Mouse (Mus musculus) hindbrain, embryonic 11.5 days (tissue): Measurements from ENCODE around the gene Kat7. TPM values are rescaled to one million over a fixed set of nuclear protein-coding genes. Genes with fewer than 3 reads are reported as not detected.

Source experiments
- ATAC-seq: fragments of 200-750 bp; cut with Nextera tagmentation; 2 replicates; pipeline ENCODE4 v1.8.0; 2017; ENCODE audit warnings: mild to moderate bottlenecking, moderate TSS enrichment, moderate library complexity; ENCODE audit not compliant: low FRiP score
- DNase-seq: peaks from one replicate; pipeline ENCODE4 v3.0.0-alpha.2; 2015; ENCODE audit warnings: low spot score
- H3K27ac ChIP-seq: fragments of 300-500 bp; sonication (generic); 2 replicates; pipeline ENCODE4 v1.5.1; 2014; ENCODE audit warnings: mild to moderate bottlenecking, low read depth, low read length
- H3K27me3 ChIP-seq: fragments of 300-500 bp; sonication (generic); 2 replicates; pipeline ENCODE4 v1.6.1; 2014; ENCODE audit warnings: mild to moderate bottlenecking, low read length, moderate library complexity, mixed read lengths; ENCODE audit not compliant: control insufficient read depth, insufficient read depth
- H3K36me3 ChIP-seq: fragments of 300-500 bp; sonication (generic); 2 replicates; pipeline ENCODE4 v1.6.1; 2014; ENCODE audit warnings: mild to moderate bottlenecking, low read length, moderate library complexity, mixed read lengths; ENCODE audit not compliant: control insufficient read depth, insufficient read depth
- H3K4me1 ChIP-seq: fragments of 300-500 bp; sonication (generic); replicated peaks from 2 replicates; pipeline ENCODE4 v1.6.1; 2014; ENCODE audit warnings: low read length, mixed read lengths; ENCODE audit not compliant: control insufficient read depth, insufficient read depth
- H3K4me2 ChIP-seq: fragments of 300-500 bp; sonication (generic); replicated peaks from 2 replicates; pipeline ENCODE4 v1.6.1; 2014; ENCODE audit warnings: mild to moderate bottlenecking, low read depth, low read length
- H3K4me3 ChIP-seq: fragments of 300-500 bp; sonication (generic); 2 replicates; pipeline ENCODE4 v1.5.1; 2014; ENCODE audit warnings: low read depth, low read length
- H3K9ac ChIP-seq: fragments of 300-500 bp; sonication (generic); 2 replicates; pipeline ENCODE4 v1.6.1; 2014; ENCODE audit warnings: low read depth, low read length
- H3K9me3 ChIP-seq: fragments of 300-500 bp; sonication (generic); 2 replicates; pipeline ENCODE4 v1.6.1; 2016; ENCODE audit warnings: low read length; ENCODE audit not compliant: control insufficient read depth
- WGBS: fragments of 180-500 bp; shearing (Covaris S2); extraction: QIAGEN DNeasy Blood & Tissue Kit; methylation state at CpG from one replicate; pipeline ENCODE4 v1.1.7; 2014; 5-methylcytosine and 5-hydroxymethylcytosine counted together
- polyA plus RNA-seq: library from polyadenylated mRNA; unstranded; fragments of >200 nt; fragmentation: Nextera tagmentation; extraction: Ambion mirVana; gene quantifications from 2 replicates; pipeline ENCODE4 v1.2.1, GENCODE M21; 2014

Gene Kat7
- 63.8 and 79.7 TPM in 2 replicates for polyA plus RNA-seq

DNA sequence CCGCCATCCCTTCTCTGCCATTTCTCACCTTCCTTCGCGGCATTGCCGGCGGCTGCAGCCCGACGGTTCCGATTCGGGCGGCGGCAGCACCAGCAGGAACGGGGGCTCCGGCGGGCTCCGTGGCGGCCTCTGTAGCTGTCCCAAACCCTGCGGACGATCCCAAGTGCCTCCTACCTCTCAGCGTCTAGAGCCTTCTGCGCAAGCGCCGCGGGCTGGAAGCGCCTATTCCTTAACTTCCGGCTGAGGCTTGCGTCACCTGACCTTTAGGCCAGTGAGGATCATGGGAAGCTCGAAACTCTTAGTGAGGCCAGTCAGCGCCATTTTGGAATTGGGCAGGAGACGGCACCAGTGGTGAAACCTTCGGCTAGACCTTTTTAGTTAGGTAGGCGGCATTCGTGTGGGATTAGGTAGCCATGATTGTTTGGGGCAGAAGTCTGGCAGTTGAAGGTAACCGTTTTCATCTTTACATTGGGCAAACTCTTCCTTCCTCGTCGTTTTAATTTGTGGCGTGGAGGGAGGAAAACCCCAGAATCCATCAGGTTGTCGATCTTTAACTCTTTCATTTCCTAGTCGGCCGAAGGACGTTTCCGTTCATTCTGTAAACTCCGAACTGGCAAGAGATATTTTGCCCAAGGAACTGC, at the start of gene Kat7:
Gene Kat7 (minus strand): TSS at position 240 of the 641 bp plus-strand sequence.
- Histone ChIP-seq H3K4me3 (peak within 1 kb of the TSS; percentile 93), H3K27me3 (no peaks in the 10 kb centered on the region), H3K4me1 (no peaks in the 10 kb centered on the region; the same call in 1 of the 2 replicates), H3K9me3 (no peaks in the 10 kb centered on the region), H3K4me2 (peak within 1 kb of the TSS; percentile 81), H3K36me3 (no peaks in the 10 kb centered on the region), H3K9ac (peak within 1 kb of the TSS; percentile 96), H3K27ac (peak within 1 kb of the TSS; percentile 91)
- DNase-seq = peak; percentile 97
- ATAC-seq = peak; percentile 97
- under 1% methylated on average over 42 of the region's 42 CpGs for WGBS

DNA sequence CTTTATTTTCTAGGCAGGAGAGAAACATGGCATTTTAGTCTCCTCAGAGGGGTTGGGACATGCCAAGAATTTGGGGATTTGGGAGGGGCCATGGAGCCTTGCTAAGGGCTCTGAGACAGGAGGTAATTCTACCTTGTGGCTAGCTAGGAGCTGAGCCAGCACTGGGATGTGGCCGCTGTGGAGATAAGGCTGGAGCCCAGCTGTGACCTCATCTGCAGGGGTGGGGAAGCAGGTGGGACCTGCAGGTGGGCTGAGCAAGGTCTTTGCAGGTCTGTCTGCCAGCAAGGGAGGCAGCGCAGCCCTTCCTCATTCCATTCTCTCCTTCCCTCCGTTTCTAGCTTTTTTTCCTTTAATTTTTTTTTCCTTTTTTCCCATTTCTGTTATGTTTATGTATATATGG, 48.2 kb upstream of the Kat7 start:
- Histone ChIP-seq H3K4me1 (no peaks in the 10 kb centered on the region), H3K27me3 (no peaks in the 10 kb centered on the region), H3K4me3 (no peak overlapping the region), H3K9me3 (no peaks in the 10 kb centered on the region), H3K4me2 (no peak overlapping the region), H3K27ac (no peak overlapping the region), H3K9ac (no peak overlapping the region), H3K36me3 (no peaks in the 10 kb centered on the region)
- no peak for DNase-seq
- no peak for ATAC-seq
- 57% methylated on average over 3 of the region's 3 CpGs for WGBS

DNA sequence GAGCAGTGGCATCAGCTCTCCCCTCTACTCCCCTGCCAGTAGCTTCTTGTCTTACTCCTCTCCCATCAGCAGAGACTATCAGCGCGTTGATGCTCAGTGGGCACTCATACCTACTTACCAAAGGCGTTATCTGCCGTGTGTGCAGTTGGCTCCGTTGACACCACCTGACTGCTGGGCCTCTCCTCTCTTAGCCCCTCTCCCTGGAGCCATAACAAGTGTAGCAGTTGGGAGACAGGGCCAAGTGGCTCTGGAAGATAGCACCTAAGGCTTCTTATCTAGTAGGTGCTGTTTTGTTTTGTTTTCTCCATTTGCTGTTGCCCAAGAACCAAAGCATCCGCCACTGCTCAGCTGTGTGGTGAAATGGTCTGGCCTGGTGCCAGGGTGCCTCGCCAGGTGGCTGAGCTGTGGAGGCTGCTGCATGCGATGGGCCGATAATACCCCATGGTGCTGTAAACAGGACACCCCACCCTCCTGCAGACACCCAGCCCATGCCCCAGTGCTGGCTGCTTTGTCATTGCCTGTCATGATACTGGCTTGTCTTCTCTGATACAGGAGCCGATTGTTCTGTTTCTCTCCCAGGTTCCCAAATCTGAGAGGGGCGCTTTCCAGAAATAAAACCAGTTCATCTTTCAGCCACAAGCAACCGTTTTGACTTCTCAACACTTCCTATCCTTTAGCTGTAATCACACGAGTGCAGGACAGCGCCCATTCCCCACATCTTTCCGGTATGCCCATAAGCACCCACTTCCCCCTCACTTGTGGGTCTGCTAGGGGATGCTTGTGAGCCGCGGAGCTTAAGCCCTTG, 46.6 kb upstream of the Kat7 start:
- Histone ChIP-seq H3K9ac (no peak overlapping the region), H3K4me1 (no peaks in the 10 kb centered on the region), H3K27me3 (no peaks in the 10 kb centered on the region), H3K27ac (no peak overlapping the region), H3K4me3 (no peak overlapping the region), H3K36me3 (no peaks in the 10 kb centered on the region), H3K9me3 (no peaks in the 10 kb centered on the region), H3K4me2 (no peak overlapping the region)
- 86% methylated on average over 17 of the region's 17 CpGs for WGBS
- no peak for DNase-seq
- ATAC-seq = no peak

DNA sequence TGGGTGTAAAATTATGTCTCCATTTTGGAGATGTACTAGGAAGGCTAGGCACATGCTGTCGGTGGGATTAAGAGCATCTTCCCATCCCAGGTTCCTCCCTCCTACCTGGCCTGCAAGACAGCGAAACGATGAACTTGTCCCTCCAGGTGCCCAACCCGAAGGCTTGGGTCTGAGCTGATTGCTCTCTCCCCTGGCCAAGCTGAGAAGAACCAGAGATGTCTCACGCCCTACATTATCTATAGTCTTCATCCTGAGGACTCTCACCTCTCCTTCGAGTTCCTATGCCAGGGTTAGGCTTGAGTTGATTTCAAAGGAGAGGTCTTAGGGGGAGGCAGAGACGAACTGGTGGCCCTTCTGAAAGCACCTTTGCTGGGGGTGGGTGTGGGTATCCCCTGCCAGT, 46.0 kb upstream of the Kat7 start:
- no peak overlapping the region for H3K9ac ChIP-seq
- H3K36me3 ChIP-seq = no peaks in the 10 kb centered on the region
- no peak for DNase-seq
- H3K4me1 ChIP-seq = no peaks in the 10 kb centered on the region
- no peak overlapping the region for H3K4me2 ChIP-seq
- 92% methylated on average over 7 of the region's 7 CpGs for WGBS
- no peak for ATAC-seq
- no peak overlapping the region for H3K27ac ChIP-seq
- H3K27me3 ChIP-seq = no peaks in the 10 kb centered on the region
- H3K9me3 ChIP-seq = no peaks in the 10 kb centered on the region
- H3K4me3 ChIP-seq = no peak overlapping the region

DNA sequence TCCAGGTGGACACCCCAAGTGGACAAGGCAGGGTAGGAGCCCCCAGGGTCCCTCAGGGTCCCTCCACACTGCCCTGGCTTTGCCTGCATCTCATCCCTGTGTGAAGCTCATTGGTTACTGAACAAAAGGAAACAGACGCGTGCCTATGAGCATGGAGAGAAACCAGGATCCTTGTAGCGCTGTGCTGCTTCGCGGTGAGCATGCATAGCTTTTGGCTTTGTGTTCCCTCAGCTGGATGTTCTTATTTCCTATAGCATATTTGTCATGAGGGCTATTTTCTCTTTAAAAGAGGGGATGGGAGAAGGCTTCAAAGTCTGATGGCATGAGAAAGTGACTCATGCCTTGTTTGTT, 45.6 kb upstream of the Kat7 start:
- H3K36me3 ChIP-seq = no peaks in the 10 kb centered on the region
- H3K27ac ChIP-seq = no peak overlapping the region
- no peak overlapping the region for H3K9ac ChIP-seq
- no peaks in the 10 kb centered on the region for H3K9me3 ChIP-seq
- DNase-seq = no peak
- no peaks in the 10 kb centered on the region for H3K4me1 ChIP-seq
- H3K4me2 ChIP-seq = no peak overlapping the region
- ATAC-seq = no peak
- no peaks in the 10 kb centered on the region for H3K27me3 ChIP-seq
- no peak overlapping the region for H3K4me3 ChIP-seq
- 93% methylated on average over 5 of the region's 5 CpGs for WGBS

DNA sequence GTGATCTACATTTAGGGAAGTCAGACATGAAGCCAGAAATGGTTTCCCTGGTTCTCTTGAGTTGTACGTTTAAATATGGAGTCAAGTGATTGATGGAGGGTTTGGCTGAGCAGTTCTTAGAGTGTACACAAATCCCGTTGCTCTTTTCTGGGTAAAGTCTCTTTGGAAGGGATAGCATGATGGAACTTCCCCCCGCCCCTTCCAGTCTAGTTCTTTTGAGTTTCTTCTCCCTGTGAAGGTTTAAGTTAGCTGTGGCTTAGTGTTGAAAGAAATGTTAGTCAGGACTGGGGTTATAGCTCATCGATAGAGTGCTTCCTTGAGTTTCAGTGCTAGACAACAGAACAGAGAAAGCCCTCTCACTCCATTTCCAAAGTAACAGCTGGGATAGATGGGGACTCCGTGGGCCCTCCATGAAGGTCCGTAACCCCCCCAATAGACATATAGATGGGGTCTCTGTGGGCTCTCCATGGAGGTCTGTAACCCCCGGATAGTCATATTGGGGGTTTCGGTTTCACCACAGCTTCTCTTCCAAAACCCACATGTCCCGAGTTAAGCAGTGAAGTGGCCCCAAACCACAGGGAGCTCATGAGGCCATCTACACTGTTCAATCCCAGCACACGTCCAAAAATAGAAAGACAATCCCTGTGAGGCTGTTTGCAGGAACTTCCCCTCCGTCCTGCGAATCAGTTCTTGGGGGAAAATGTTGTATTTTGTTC, 45.1 kb upstream of the Kat7 start:
- no peak overlapping the region for H3K9ac ChIP-seq
- H3K4me3 ChIP-seq = no peak overlapping the region
- WGBS = 90% methylated on average over 12 of the region's 12 CpGs
- H3K36me3 ChIP-seq = no peaks in the 10 kb centered on the region
- H3K4me2 ChIP-seq = no peak overlapping the region
- no peak overlapping the region for H3K27ac ChIP-seq
- ATAC-seq (no peak), DNase-seq (no peak)
- H3K4me1 ChIP-seq = no peaks in the 10 kb centered on the region
- no peaks in the 10 kb centered on the region for H3K27me3 ChIP-seq
- no peaks in the 10 kb centered on the region for H3K9me3 ChIP-seq

DNA sequence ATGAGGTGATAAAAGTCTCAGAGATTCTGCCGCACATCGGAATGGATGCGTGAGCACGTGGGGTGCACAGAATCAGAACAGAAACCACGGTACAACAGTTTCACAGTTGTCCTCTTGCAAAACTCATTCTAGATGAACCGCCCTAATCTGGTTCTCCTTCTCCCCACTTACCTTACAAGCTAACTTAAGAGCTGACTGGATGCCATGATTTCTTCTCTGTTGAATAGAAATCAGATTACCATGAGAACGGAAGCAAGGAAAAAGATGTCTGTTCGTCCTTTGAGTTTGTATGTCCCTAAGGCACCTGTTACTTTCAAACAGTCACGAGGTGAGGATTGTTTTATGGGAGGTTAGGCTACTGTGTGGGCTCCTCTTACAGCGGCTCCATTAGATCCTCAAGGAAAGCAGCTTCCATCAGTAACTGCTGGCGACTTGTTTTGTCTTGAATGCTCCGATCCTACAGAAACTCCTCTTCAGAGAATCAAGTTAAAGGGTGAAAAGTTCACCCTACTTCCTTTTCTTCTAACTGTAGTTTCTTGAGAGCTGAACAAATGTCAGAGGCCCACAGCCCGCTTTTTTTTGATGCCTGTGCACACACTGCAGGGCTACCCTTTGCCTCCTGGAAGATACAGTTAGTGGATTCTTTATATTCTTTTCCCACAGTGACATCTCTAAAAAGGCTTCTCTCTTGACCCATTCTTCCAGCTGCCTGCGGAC, 44.3 kb upstream of the Kat7 start:
- ATAC-seq (no peak), DNase-seq (no peak)
- H3K36me3 ChIP-seq = no peaks in the 10 kb centered on the region
- H3K4me3 ChIP-seq = no peak overlapping the region
- no peak overlapping the region for H3K27ac ChIP-seq
- H3K27me3 ChIP-seq = no peaks in the 10 kb centered on the region
- no peaks in the 10 kb centered on the region for H3K4me1 ChIP-seq
- H3K4me2 ChIP-seq = no peak overlapping the region
- WGBS = 94% methylated on average over 14 of the region's 14 CpGs
- no peaks in the 10 kb centered on the region for H3K9me3 ChIP-seq
- no peak overlapping the region for H3K9ac ChIP-seq

DNA sequence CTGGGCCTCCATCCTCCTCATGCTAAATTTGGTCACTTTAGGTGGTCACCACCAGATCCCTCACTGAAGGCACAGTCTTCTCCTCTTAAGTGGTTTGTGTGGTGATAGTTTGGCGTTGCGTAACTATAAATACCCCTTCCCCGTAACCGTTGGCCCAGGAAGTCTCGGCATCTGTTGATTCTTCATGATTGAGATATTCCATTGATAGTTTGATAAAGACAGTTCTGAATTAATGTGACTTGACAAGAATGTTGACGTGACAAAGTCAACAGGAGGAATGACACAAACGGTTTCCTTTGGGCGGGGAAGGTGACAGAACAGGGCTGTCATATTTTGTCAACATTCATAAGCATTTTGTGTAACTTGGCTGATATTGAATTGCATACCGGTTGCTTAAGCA, 43.2 kb upstream of the Kat7 start:
- H3K4me3 ChIP-seq = no peak overlapping the region
- DNase-seq (no peak), ATAC-seq (no peak)
- H3K9me3 ChIP-seq = no peaks in the 10 kb centered on the region
- no peaks in the 10 kb centered on the region for H3K4me1 ChIP-seq
- H3K9ac ChIP-seq = no peak overlapping the region
- no peaks in the 10 kb centered on the region for H3K27me3 ChIP-seq
- H3K36me3 ChIP-seq = no peaks in the 10 kb centered on the region
- no peak overlapping the region for H3K27ac ChIP-seq
- 96% methylated on average over 9 of the region's 9 CpGs for WGBS
- no peak overlapping the region for H3K4me2 ChIP-seq
